Mouse (Mus musculus) CH12.LX (cell line): ENCODE measurements at regions not wholly inside any gene's neighbourhood (a gene's known extent, or its start where the extent isn't known, plus 50 kb on each side); places are given as distances from the start of the nearest gene placed in this dataset.

Experiments
- CTCF ChIP-seq, 2 experiments: IDR thresholded peaks in 1 of 2; conservative IDR thresholded peaks in 1 of 2; 2 replicates each; pipeline ENCODE4 v1.5.1; 2011 to 2012; ENCODE audit warnings: low read depth in 2 of 2, low read length in 2 of 2, improper control_type of control experiment in 1 of 2, inconsistent platforms in 1 of 2, mild to moderate bottlenecking in 1 of 2, moderate library complexity in 1 of 2
- ELF1 ChIP-seq: IDR thresholded peaks from 2 replicates; pipeline ENCODE4 v1.6.1; 2014; ENCODE audit warnings: low read depth, mild to moderate bottlenecking, inconsistent platforms, low read length, improper control_type of control experiment
- EP300 ChIP-seq: IDR thresholded peaks from 2 replicates; pipeline ENCODE4 v1.6.1; 2011; ENCODE audit warnings: low read length, improper control_type of control experiment
- KAT2A ChIP-seq: IDR thresholded peaks from 2 replicates; pipeline ENCODE4 v1.6.1; 2012; ENCODE audit warnings: low read length, improper control_type of control experiment, inconsistent platforms; ENCODE audit not compliant: insufficient replicate concordance
- POLR2A ChIP-seq: IDR thresholded peaks from 2 replicates; pipeline ENCODE4 v1.6.1; 2011; ENCODE audit warnings: low read depth, mild to moderate bottlenecking, improper control_type of control experiment, low read length
- SMC3 ChIP-seq: IDR thresholded peaks from 2 replicates; pipeline ENCODE4 v1.6.1; 2011; ENCODE audit warnings: low read depth, low read length, improper control_type of control experiment

- no peak for TF ChIP-seq CTCF (conservative IDR thresholded peaks at IDR 0.05 in 1 of 2, IDR thresholded peaks at IDR 0.05 in 1 of 2; ENCODE audit: low read depth in 2 of 2, low read length in 2 of 2)
- TF ChIP-seq KAT2A: no peak
- TF ChIP-seq EP300: no peak
- no peak for TF ChIP-seq POLR2A
- no peak for TF ChIP-seq SMC3
- TF ChIP-seq ELF1: no peak
These were observed 330.7 kb downstream of the 1700008P02Rik start for GRCm38 (mm10) chr3:6289500-6289899.
